Mouse (Mus musculus): ENCODE measurements around the gene Ccdc93. TPM values are rescaled to one million over a fixed set of nuclear protein-coding genes. Genes with fewer than 3 reads are reported as not detected.

Ccdc93 gene
- total RNA-seq (2015) (9.4 and 11.5 TPM in 2 replicates), total RNA-seq (2017) (18.9 and 19.3 TPM in 2 replicates)

GRCm38 (mm10) chr1:121430938-121431928 lies at the start of gene Ccdc93:
Gene Ccdc93, plus strand, starts transcription at chr1:121431049.
- peak; percentile 81 for ATAC-seq (ENCODE audit: poor library complexity, severe bottlenecking)

- ATAC-seq (ENCODE audit: poor library complexity, severe bottlenecking): no peak
Observed at GRCm38 (mm10) chr1:121381562-121381961, 49.3 kb upstream of the Ccdc93 start.

GRCm38 (mm10) chr1:121388312-121388711 lies 42.5 kb upstream of the Ccdc93 start:
- ATAC-seq (ENCODE audit: poor library complexity, severe bottlenecking): no peak

GRCm38 (mm10) chr1:121388732-121389131 lies 42.1 kb upstream of the Ccdc93 start:
- ATAC-seq (ENCODE audit: poor library complexity, severe bottlenecking): no peak

GRCm38 (mm10) chr1:121389574-121389973 lies 41.3 kb upstream of the Ccdc93 start:
- no peak for ATAC-seq (ENCODE audit: poor library complexity, severe bottlenecking)

- no peak for ATAC-seq (ENCODE audit: poor library complexity, severe bottlenecking)
Observed at GRCm38 (mm10) chr1:121390003-121390402, 40.8 kb upstream of the Ccdc93 start.

- no peak for ATAC-seq (ENCODE audit: poor library complexity, severe bottlenecking)
Observed at GRCm38 (mm10) chr1:121390421-121390820, 40.4 kb upstream of the Ccdc93 start.

GRCm38 (mm10) chr1:121390855-121391254 lies 40.0 kb upstream of the Ccdc93 start:
- ATAC-seq (ENCODE audit: poor library complexity, severe bottlenecking): no peak

GRCm38 (mm10) chr1:121393117-121393516 lies 37.7 kb upstream of the Ccdc93 start:
- no peak for ATAC-seq (ENCODE audit: poor library complexity, severe bottlenecking)

- ATAC-seq (ENCODE audit: poor library complexity, severe bottlenecking): no peak
Observed at GRCm38 (mm10) chr1:121394764-121395163, 36.1 kb upstream of the Ccdc93 start.

- no peak for ATAC-seq (ENCODE audit: poor library complexity, severe bottlenecking)
Observed at GRCm38 (mm10) chr1:121396501-121396900, 34.3 kb upstream of the Ccdc93 start.

- no peak for ATAC-seq (ENCODE audit: poor library complexity, severe bottlenecking)
Observed at GRCm38 (mm10) chr1:121398231-121398630, 32.6 kb upstream of the Ccdc93 start.

- no peak for ATAC-seq (ENCODE audit: poor library complexity, severe bottlenecking)
Observed at GRCm38 (mm10) chr1:121398986-121399881, 31.6 kb upstream of the Ccdc93 start.

- ATAC-seq (ENCODE audit: poor library complexity, severe bottlenecking): no peak
Observed at GRCm38 (mm10) chr1:121400243-121400642, 30.6 kb upstream of the Ccdc93 start.

GRCm38 (mm10) chr1:121419084-121419483 lies 11.8 kb upstream of the Ccdc93 start:
- no peak for ATAC-seq (ENCODE audit: poor library complexity, severe bottlenecking)

GRCm38 (mm10) chr1:121419569-121420265 lies 11.1 kb upstream of the Ccdc93 start:
- ATAC-seq (ENCODE audit: poor library complexity, severe bottlenecking): no peak

- peak; percentile 28 for ATAC-seq (ENCODE audit: poor library complexity, severe bottlenecking)
Observed at GRCm38 (mm10) chr1:121430183-121430937, 489 bp upstream of the Ccdc93 start.

GRCm38 (mm10) chr1:121435981-121436380 lies 5.1 kb downstream of the Ccdc93 start:
- no peak for ATAC-seq (ENCODE audit: poor library complexity, severe bottlenecking)

GRCm38 (mm10) chr1:121440535-121441381 lies 9.9 kb downstream of the Ccdc93 start:
- peak; percentile 85 for ATAC-seq (ENCODE audit: poor library complexity, severe bottlenecking)
